Mouse (Mus musculus) hindbrain, postnatal 0 days (tissue): Measurements from ENCODE around the gene Card11. TPM values are rescaled to one million over a fixed set of nuclear protein-coding genes. Genes with fewer than 3 reads are reported as not detected.

ENCODE experiments used
- ATAC-seq: fragments of 200-750 bp; cut with Nextera tagmentation; 2 replicates; pipeline ENCODE4 v1.8.0; 2017; ENCODE audit warnings: mild to moderate bottlenecking, moderate TSS enrichment, moderate library complexity
- DNase-seq: peaks from one replicate; pipeline ENCODE4 v3.0.0-alpha.2; 2015; ENCODE audit warnings: low spot score
- H3K27ac ChIP-seq: fragments of 300-500 bp; sonication (generic); 2 replicates; pipeline ENCODE4 v1.5.1; 2014; ENCODE audit warnings: mild to moderate bottlenecking
- H3K27me3 ChIP-seq: fragments of 300-500 bp; sonication (generic); 2 replicates; pipeline ENCODE4 v1.6.1; 2014; ENCODE audit warnings: low read length, mixed read lengths; ENCODE audit not compliant: insufficient read depth
- H3K36me3 ChIP-seq: fragments of 300-500 bp; sonication (generic); 2 replicates; pipeline ENCODE4 v1.6.1; 2014; ENCODE audit warnings: low read length, mixed read lengths; ENCODE audit not compliant: insufficient read depth
- H3K4me1 ChIP-seq: fragments of 300-500 bp; sonication (generic); 2 replicates; pipeline ENCODE4 v1.6.1; 2014; ENCODE audit warnings: antibody characterized with exemption, low read length, mixed read lengths; ENCODE audit not compliant: insufficient read depth
- H3K4me2 ChIP-seq: fragments of 300-500 bp; sonication (generic); 2 replicates; pipeline ENCODE4 v1.6.1; 2014; ENCODE audit warnings: low read depth, mild to moderate bottlenecking, low read length, moderate library complexity, mixed read lengths
- H3K4me3 ChIP-seq: fragments of 300-500 bp; sonication (generic); 2 replicates; pipeline ENCODE4 v1.5.1; 2014; ENCODE audit warnings: low read length
- H3K9ac ChIP-seq: fragments of 300-500 bp; sonication (generic); replicated peaks from 2 replicates; pipeline ENCODE4 v1.6.1; 2014; ENCODE audit warnings: mild to moderate bottlenecking, low read length, moderate library complexity, mixed read lengths
- H3K9me3 ChIP-seq: fragments of 300-500 bp; sonication (generic); 2 replicates; pipeline ENCODE4 v1.6.1; 2016; ENCODE audit warnings: low read length, mixed read lengths
- CTCF ChIP-seq: IDR thresholded peaks from 2 replicates; pipeline ENCODE4 v1.5.1; 2016; ENCODE audit warnings: antibody characterized with exemption, control low read depth, low read depth
- WGBS: fragments of 180-500 bp; shearing (Covaris S2); extraction: QIAGEN DNeasy Blood & Tissue Kit; methylation state at CpG from one replicate; pipeline ENCODE4 v1.1.7; 2014; 5-methylcytosine and 5-hydroxymethylcytosine counted together
- polyA plus RNA-seq: library from polyadenylated mRNA; unstranded; fragments of >200 nt; fragmentation: Nextera tagmentation; extraction: Ambion mirVana; gene quantifications from 2 replicates; pipeline ENCODE4 v1.2.1, GENCODE M21; 2015
- total RNA-seq: library from RNA; depleted of rRNA; stranded (reverse); fragments of >200 nt; gene quantifications from 2 replicates; pipeline ENCODE4 v1.2.3, GENCODE M21; 2014

Card11 gene
- total and polyA plus RNA-seq, 2 experiments from 2014 or later, result 0.18 TPM; not detected in 1

- no peak for TF ChIP-seq CTCF
- H3K4me3 ChIP-seq, result no peak overlapping the region
- H3K9me3 ChIP-seq, result no peaks in the 10 kb centered on the region
- no peaks in the 10 kb centered on the region for H3K36me3 ChIP-seq
- no peak overlapping the region for H3K4me2 ChIP-seq
- H3K27me3 ChIP-seq, result no peaks in the 10 kb centered on the region
- H3K4me1 ChIP-seq, result 0 out of 2 replicates have a peak, but pooled peaks cover 3% of the 10 kb centered on the region
- peak; percentile 37 for DNase-seq
- H3K27ac ChIP-seq, result no peak overlapping the region
- no peak overlapping the region for H3K9ac ChIP-seq
- ATAC-seq, result no peak
- WGBS, result 25% methylated on average over 5 of the region's 5 CpGs
Observed at GRCm38 (mm10) chr5:140931523-140932229, 68.7 kb downstream of the Card11 start.

- ATAC-seq, result no peak
- WGBS, result 95% methylated on average over 1 of the region's 1 CpGs
- H3K36me3 ChIP-seq, result no peaks in the 10 kb centered on the region
Observed at GRCm38 (mm10) chr5:140918519-140918918, 81.9 kb downstream of the Card11 start.

GRCm38 (mm10) chr5:140917807-140918206 lies 82.6 kb downstream of the Card11 start:
- Histone ChIP-seq H3K9me3 (peaks cover 5% of the 10 kb centered on the region; the same call in 1 of the 2 replicates), H3K36me3 (no peaks in the 10 kb centered on the region), H3K27me3 (no peaks in the 10 kb centered on the region), H3K9ac (no peak overlapping the region), H3K4me1 (no peaks in the 10 kb centered on the region), H3K4me3 (no peak overlapping the region), H3K27ac (no peak overlapping the region), H3K4me2 (no peak overlapping the region)
- 86% methylated on average over 1 of the region's 1 CpGs for WGBS
- no peak for ATAC-seq
- DNase-seq, result no peak
- TF ChIP-seq CTCF, result no peak

More at GRCm38 (mm10) chr5:140918519-140918918, 81.9 kb downstream of the Card11 start:
- Histone ChIP-seq H3K9ac (no peak overlapping the region), H3K4me2 (no peak overlapping the region), H3K27ac (no peak overlapping the region), H3K9me3 (peaks cover 5% of the 10 kb centered on the region; the same call in 1 of the 2 replicates), H3K4me3 (no peak overlapping the region), H3K27me3 (no peaks in the 10 kb centered on the region), H3K4me1 (no peaks in the 10 kb centered on the region)
- no peak for TF ChIP-seq CTCF
- no peak for DNase-seq

GRCm38 (mm10) chr5:140910841-140911240 lies 89.5 kb downstream of the Card11 start:
- ATAC-seq, result no peak
- H3K4me3 ChIP-seq, result no peak overlapping the region
- 36% methylated on average over 5 of the region's 5 CpGs for WGBS
- H3K4me2 ChIP-seq, result no peak overlapping the region
- TF ChIP-seq CTCF, result no peak
- H3K27ac ChIP-seq, result no peak overlapping the region
- H3K9ac ChIP-seq, result no peak overlapping the region
- peaks cover 4% of the 10 kb centered on the region; the same call in 1 of the 2 replicates for H3K9me3 ChIP-seq
- no peaks in the 10 kb centered on the region for H3K4me1 ChIP-seq
- H3K36me3 ChIP-seq, result no peaks in the 10 kb centered on the region
- peak; percentile 62 for DNase-seq
- H3K27me3 ChIP-seq, result no peaks in the 10 kb centered on the region

- Histone ChIP-seq H3K9me3 (no peaks in the 10 kb centered on the region), H3K36me3 (no peaks in the 10 kb centered on the region), H3K27ac (no peak overlapping the region), H3K27me3 (no peaks in the 10 kb centered on the region), H3K4me3 (no peak overlapping the region), H3K4me2 (no peak overlapping the region), H3K9ac (no peak overlapping the region), H3K4me1 (no peaks in the 10 kb centered on the region)
- DNase-seq, result no peak
- no peak for ATAC-seq
- 89% methylated on average over 13 of the region's 13 CpGs for WGBS
- TF ChIP-seq CTCF, result no peak
Observed at GRCm38 (mm10) chr5:140900866-140901265, 99.5 kb downstream of the Card11 start.

GRCm38 (mm10) chr5:140891080-140891479 lies 109.3 kb downstream of the Card11 start:
- no peak overlapping the region for H3K4me2 ChIP-seq
- peak; percentile 32 for DNase-seq

GRCm38 (mm10) chr5:140890050-140890449 lies 110.3 kb downstream of the Card11 start:
- no peak overlapping the region for H3K27ac ChIP-seq
- WGBS, result 46% methylated on average over 14 of the region's 14 CpGs
- TF ChIP-seq CTCF, result no peak
- no peaks in the 10 kb centered on the region for H3K4me1 ChIP-seq
- no peak overlapping the region for H3K9ac ChIP-seq
- DNase-seq, result peak; percentile 46
- no peaks in the 10 kb centered on the region for H3K27me3 ChIP-seq
- no peak overlapping the region for H3K4me3 ChIP-seq
- peak; percentile 64 for ATAC-seq
- H3K36me3 ChIP-seq, result no peaks in the 10 kb centered on the region
- no peaks in the 10 kb centered on the region for H3K9me3 ChIP-seq
- no peak overlapping the region for H3K4me2 ChIP-seq

More at GRCm38 (mm10) chr5:140891080-140891479, 109.3 kb downstream of the Card11 start:
- H3K27ac ChIP-seq, result no peak overlapping the region
- H3K9ac ChIP-seq, result no peak overlapping the region
- WGBS, result 63% methylated on average over 9 of the region's 10 CpGs
- no peaks in the 10 kb centered on the region for H3K9me3 ChIP-seq
- H3K36me3 ChIP-seq, result no peaks in the 10 kb centered on the region
- TF ChIP-seq CTCF, result peak; percentile 55
- H3K4me3 ChIP-seq, result no peak overlapping the region
- H3K4me1 ChIP-seq, result no peaks in the 10 kb centered on the region
- no peak for ATAC-seq
- no peaks in the 10 kb centered on the region for H3K27me3 ChIP-seq
